Mouse (Mus musculus) left cerebral cortex, postnatal 14 days (tissue): ENCODE results near the gene Thumpd1. TPM values are rescaled to one million over a fixed set of nuclear protein-coding genes. Genes with fewer than 3 reads are reported as not detected.
A peak's percentile ranks its signal among the peaks of the same experiment; 100 is the strongest.

Experiments used
- DNase-seq, 2 experiments: peaks; one replicate each; pipeline ENCODE4 v3.0.0; 2021 to 2022; ENCODE audit warnings: low spot score in 2 of 2, mixed read lengths in 1 of 2
- intact Hi-C: fragments of 180-260 bp; cut with DNase I; formaldehyde crosslinking; loops from one replicate; pipeline ENCODE4 v1.15.1; 2025
- total RNA-seq, 2 experiments: library from RNA; stranded (reverse); gene quantifications; 2 replicates each; pipeline ENCODE4 v1.2.3; 2021

Gene Thumpd1
- total RNA-seq, 2 experiments from 2014 or later, result 33.8 to 38.8 TPM

DNA sequence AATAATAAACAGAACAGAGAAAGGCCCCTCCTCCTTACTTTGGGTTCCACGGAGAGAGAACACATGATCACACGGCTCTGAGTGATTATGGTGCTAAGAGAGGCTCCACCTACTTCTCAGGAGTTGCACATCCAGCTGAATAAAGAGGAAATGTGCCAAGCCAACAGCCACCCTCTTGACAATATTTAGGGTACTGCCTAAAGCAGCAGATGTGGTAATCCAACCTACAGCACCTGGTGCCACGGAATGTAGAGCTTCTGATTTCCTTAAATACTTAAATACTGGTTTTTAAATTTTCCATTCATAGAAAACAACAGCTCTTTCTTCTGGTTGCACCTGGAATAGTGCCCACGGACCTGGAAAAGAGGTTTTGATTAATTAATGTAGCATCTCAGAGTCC, 37.9 kb downstream of the Thumpd1 start:
- intact Hi-C loops, result no loop called here
- no peak for DNase-seq

DNA sequence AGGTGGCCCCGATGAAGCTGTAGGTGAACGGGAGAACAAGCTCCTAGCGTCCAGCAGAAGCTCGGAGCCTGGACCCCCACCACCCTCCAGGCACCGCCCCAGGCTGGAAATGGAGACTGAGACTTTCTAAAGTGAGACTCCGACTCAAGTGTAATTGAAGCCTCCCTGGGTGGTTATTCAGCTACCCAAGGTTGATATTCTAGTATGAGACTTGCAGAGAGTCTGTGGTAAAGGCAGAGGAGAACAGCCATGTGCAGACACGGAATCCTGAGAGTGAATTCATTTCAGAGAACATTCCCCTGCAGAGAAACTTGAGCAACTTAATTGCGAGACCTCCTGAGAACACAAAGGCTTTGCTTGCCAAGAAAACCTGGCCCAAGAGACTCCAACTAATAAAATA, 40.5 kb downstream of the Thumpd1 start:
- intact Hi-C loops, result no loop called here
- DNase-seq, result no peak

DNA sequence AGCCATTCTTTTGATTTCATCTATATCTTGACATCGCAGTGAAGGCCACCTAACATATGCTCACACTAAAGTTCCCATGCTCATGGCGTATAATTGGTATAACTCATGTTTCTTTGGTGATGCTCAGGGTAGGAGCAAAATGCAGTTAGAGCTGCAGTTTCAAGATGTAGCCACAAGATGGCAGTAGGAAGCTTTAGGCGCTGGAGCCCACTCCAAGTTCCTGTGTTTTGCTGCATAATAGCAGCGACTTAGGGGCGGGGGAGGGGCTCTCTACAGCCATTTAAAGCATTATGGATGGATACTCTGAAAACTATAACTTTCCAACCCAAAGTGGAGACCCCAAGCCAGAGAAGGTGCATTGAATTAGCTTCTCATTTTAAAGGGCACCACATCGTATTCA, 47.1 kb downstream of the Thumpd1 start:
- DNase-seq, result peak; percentile 59 to 66
- intact Hi-C loops, result no loop called here

DNA sequence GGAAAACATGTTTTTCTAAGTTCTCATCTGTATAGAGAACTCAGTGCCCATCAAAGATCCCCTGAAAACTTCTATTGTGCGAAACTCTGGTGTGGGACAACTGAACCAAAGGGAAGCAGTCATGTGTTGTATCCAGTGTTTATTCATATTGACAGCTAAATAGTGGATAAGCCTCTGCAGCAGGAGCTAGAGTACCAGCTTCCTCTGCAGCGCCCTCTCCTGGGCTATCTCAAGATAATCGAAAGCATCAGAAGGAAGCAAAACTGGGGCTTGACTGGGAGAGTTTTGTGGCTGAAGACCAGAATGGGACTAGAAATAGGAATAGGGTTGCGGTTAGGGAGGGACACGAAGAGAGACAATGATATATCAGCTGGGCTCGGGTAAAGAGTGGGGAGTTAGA, 49.7 kb downstream of the Thumpd1 start:
- intact Hi-C loops, result no loop called here
- DNase-seq, result peak; percentile 6 to 8

DNA sequence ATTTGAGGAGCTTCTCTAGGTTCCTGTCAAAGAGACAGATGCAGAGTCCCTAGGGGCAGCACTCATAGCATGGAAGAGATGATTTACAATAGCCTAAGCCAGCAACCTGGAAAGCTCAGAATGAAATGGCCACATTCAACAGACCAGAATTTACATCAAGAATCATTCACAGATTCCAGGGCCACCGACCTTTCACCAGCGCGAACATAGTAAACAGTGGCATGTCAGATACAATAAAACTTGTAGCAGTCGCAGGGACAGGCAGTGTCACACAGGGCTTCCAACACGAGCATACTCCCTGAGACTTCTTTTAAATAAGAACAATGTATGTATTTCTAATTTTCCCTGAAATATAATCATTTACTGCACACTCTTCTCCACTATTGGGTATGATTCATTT, 50.2 kb downstream of the Thumpd1 start:
- intact Hi-C loops, result no loop called here
- no peak for DNase-seq

DNA sequence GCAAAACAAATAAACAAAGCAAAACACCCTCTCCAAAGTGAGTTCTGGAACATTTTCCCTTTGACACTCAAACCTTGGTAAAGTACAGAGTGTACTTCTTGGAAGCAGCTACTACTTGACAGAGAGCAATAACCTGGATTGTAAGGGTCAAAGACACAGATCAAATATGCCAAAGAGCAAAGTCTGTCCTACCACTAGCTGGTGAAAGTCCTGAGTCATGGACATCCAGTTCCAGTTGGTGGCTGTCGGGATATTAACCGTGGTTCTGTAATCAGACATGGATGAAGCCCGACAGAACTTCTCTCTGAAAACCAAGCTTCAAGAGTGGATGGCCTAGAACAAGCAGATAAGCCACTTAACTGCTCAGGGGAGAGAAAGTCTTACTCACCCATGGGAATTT, 52.7 kb downstream of the Thumpd1 start:
- intact Hi-C loops, result no loop called here
- DNase-seq, result no peak

Other genes with a start within 250 kb of the Thumpd1 start
- gene Umod, start 241.5 kb downstream of the Thumpd1 start, total RNA-seq, result not detected
- gene Acsm5, start 201.3 kb downstream of the Thumpd1 start, total RNA-seq, result under 1 TPM; 0.42 to 0.72 TPM
- not detected for gene Pdilt, start 197.3 kb downstream of the Thumpd1 start, total RNA-seq
- gene Acsm2, start 166.5 kb downstream of the Thumpd1 start, total RNA-seq, result not detected
- gene Acsm1, start 113.8 kb downstream of the Thumpd1 start, total RNA-seq, result not detected
- not detected for gene Acsm4, start 30.8 kb downstream of the Thumpd1 start, total RNA-seq
- not detected for gene Acsm3, start 40.1 kb upstream of the Thumpd1 start, total RNA-seq
- 1 to 10 TPM; 1.4 to 2.8 TPM for gene Rexo5, start 73.2 kb upstream of the Thumpd1 start, total RNA-seq
- 1 to 10 TPM; 6.8 to 7.4 TPM for gene Eri2, start 73.3 kb upstream of the Thumpd1 start, total RNA-seq
- 10 to 100 TPM in 1 of 2 experiments, 1 to 10 TPM in 1; 8.9 to 11.7 TPM for gene Lyrm1, start 175.1 kb upstream of the Thumpd1 start, total RNA-seq
- 10 to 100 TPM; 24.6 to 26.6 TPM for gene Dcun1d3, start 175.5 kb upstream of the Thumpd1 start, total RNA-seq